Mouse (Mus musculus) monocyte, adult 2 months (primary cell): ENCODE results near the gene Fam161b.

Experiments used
- DNase-seq, 2 experiments: peaks; one replicate each; pipeline ENCODE4 v3.0.0; 2022; ENCODE audit warnings: low spot score in 2 of 2, low read depth in 1 of 2

Fam161b gene

DNA sequence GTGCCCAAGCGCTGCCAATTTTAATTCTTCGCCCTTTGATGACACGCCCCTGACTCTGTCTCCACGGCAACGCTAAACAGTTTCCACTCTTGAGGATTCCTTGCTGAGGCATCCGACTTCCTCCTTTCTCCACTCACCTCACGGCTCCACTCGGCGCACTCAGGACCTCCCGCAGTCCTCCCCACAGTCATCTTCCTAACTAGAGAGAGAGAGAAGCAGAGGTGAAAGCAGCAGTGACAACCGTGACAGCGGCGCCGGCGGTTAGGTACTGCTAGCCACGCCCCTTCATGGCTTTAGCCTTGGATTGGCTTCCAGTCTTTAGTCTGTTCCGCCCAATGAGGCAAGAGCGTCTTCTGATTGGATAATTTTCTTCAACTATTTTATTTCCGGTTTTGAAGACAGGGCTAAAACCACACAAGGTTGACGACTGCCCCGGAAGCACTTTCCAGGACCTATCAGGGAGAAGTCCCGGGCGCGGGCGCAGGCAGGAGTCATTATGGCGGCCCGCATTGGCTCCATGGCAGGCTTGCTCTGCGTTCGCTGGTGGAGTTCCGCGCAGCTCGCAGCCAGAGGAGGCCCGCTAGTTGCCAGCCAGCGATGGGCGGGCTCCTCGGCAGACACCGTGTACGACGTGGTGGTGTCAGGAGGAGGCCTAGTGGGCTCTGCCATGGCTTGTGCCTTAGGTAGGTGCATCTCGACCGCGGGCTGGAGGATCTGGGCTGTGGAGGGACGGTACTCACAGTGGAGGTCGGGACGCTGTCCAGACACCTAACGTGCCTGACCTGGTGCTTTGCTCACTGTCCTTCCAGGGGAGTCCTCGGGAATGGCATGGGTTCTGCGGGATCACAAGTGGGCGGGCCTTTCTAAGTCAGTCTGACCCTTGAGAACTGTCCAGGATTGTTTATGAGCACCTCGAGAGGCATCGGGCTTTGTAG is at the start of gene Fam161b, which contains the start of gene Coq6:
Fam161b (minus strand) TSS at position 279 of the 935 bp plus-strand sequence.
Coq6 (plus strand) TSS at position 103 of the 935 bp plus-strand sequence.
- DNase-seq, result peak; percentile 88 to 90

- DNase-seq, result peak; percentile 43 to 75
Measured at GRCm38 (mm10) chr12:84408819-84409507, 47.3 kb upstream of the Fam161b start, which contains the start of the genes Entpd5 and Bbof1. Gene Entpd5 (minus strand): TSS chr12:84409029. Gene Bbof1 (plus strand): TSS chr12:84409071.

- peak in 1 of 2 experiments; percentile 17 for DNase-seq
Measured at GRCm38 (mm10) chr12:84407874-84408818, 46.5 kb upstream of the Fam161b start.

GRCm38 (mm10) chr12:84407259-84407658 is 45.6 kb upstream of the Fam161b start:
- DNase-seq, result no peak

DNA sequence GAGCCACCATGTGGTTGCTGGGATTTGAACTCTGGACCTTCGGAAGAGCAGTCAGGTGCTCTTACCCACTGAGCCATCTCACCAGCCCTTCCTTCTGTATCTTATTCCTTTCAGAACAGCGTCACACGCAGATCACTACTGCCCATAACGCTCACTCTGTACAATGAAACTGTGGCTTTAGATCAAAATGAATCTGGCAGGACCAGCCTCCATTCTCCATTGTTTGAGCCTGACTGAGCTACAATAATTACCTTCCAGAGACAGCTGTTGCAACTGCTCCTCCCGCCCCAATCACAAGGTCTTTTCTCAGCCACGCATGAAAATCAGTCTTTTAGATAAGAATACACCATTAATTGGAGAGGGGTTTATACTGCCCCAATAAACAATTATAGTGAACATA is 42.9 kb upstream of the Fam161b start:
- DNase-seq, result no peak

- DNase-seq, result no peak
Measured at GRCm38 (mm10) chr12:84402923-84403322, 41.3 kb upstream of the Fam161b start.

DNA sequence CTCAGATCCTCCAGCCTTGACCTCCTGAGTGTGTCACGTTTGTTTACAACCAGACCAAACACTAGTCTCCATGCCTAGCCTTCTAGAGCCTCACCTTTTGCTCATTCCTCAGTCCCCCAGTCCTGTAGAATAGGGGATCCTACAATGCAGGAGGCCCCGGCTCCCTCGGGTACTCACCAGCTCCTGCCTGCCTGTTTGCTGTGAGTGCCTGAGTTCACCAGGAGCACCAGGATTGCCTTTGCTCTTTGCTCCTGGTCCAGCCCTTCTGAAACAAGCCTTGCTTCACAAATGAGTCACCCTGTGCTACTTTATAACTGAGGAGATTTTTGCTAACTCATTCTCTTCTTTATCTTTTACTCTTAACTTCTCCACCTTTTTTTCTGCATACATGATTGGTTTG is 39.0 kb upstream of the Fam161b start:
- no peak for DNase-seq

DNA sequence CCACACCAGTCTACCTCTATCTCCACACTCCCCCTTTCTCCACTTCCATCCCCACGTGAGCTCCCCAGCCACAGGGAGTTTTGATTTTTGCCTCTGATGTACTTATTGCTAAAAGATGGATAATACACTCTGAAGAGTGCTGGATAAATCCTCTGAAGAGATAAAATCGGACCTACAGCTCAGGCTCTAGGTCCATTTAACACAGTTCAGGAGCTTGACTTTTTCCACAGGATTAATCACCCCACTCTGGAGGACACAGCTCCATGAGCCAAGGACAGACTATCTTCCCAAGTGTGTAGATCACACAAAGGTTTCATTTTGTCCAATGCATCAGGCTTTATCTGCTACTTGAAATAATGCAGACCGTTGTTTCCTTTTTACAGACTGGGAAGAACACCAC is 38.4 kb upstream of the Fam161b start:
- no peak for DNase-seq

DNA sequence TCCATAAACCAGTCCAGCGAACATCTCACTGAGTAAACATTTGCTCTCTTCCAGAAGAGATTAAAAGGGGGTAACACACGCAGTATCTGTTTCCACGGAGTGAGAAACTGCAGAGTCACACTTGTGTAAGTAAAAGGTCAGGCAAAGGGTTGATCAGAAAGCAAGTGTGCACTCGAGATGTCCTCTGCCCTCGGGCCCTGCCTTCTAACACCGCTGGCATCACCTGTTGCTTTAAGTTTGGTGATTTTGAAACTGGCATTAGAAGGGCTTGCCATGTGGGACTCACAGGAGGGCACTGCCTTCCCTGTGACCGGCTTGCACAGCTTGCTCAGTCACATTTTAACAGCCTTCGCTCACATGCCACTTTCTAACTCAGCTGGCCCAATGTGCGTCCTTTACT is 38.0 kb upstream of the Fam161b start:
- no peak for DNase-seq

GRCm38 (mm10) chr12:84399135-84399534 is 37.5 kb upstream of the Fam161b start:
- no peak for DNase-seq

DNA sequence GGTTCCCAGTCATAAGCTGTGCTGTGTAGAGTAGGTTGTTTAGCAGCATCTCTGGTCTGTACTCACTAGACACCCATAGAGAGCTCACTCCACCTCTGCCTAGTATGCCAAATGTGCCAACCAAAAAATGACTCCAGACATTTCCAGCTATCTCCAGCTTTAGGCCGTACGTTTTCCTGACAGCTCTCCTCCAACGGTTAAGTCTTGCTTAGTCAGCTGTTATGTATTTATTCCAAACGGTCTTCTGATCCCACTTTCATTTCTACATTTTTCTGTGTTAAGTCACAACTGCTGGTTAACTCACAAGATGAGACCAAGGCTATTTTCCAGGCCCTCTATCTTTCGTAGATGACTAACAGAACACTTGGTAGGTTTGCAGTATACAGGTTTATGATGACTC is 37.0 kb upstream of the Fam161b start:
- DNase-seq, result no peak

DNA sequence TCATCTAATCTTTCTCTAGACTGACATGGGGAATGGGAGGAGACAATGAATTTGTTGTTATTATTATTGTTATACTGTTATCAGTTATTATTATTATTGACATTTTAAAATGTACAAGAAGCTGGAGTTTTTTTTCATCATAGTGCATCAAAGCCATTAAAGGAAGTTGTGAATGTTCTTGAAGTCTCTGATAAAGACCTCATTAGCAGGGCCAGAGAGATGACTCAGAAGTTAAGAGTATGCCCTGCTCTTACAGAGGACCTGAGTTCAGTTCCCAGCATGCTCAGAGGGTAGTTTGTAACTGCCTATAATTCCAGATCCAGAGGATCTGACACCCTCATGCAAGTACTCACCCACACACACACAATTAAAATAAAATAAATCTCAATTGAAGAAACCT is 36.1 kb upstream of the Fam161b start:
- no peak for DNase-seq

- no peak for DNase-seq
Measured at GRCm38 (mm10) chr12:84396947-84397679, 35.5 kb upstream of the Fam161b start.

GRCm38 (mm10) chr12:84393847-84394246 is 32.2 kb upstream of the Fam161b start:
- no peak for DNase-seq

DNA sequence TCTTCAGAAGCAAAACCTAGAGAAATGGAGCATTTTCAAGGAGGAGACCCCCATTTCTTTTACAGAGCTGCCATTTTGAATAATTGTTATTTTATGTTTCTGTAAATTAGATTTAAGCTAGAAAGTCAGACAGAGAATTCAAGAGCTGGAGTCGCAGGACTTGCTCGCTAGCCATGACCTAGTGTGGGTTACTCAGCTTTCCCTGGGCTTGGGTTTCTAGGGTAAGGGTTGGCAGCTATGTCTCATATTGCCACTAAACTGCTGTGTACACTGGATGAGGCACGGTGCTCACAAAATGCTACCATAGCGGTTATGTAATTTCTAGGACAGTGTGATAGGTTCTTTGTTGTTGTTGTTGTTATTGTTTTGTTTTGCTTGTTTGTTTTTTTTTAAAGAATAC is 31.0 kb upstream of the Fam161b start:
- DNase-seq, result no peak

DNA sequence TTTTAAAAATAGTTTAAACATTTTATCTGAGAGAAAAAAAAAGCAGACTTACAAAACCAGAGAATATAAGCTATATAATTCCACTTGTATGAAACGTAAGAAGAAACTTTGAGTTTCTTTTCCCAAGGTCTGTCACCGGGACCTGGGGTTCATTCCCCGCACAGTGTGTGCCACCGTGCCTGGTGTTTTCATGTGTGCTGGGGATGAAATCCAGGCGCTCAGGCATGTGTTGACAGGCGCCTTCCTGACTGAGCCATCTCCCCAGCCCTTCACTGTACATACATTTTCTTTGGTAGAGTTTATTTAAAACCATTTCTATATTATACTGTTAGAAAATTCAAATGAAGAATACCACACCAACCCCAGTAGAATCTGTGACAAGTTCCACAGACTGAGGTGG is 28.7 kb upstream of the Fam161b start:
- no peak for DNase-seq

GRCm38 (mm10) chr12:84388774-84389400 is 27.3 kb upstream of the Fam161b start:
- DNase-seq, result no peak

DNA sequence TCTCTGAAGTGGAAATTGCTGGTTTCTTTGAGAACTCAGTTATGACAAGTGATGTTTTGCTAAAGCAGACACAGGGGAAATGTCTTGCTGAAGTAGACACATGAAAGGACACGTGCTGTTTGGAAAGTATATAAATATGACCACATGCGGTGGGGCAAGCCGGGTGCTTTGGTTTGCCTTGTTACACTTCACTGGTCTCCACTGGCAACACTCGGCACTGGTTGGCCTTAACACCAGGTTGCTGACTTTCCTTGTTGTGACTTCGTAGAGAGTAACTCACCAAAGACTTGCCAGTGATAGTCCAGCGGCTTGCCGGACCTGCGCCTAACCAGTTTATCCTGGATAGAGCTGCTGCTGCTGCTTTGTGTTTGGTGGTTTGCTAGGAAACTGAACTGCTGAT is 26.5 kb upstream of the Fam161b start:
- no peak for DNase-seq

DNA sequence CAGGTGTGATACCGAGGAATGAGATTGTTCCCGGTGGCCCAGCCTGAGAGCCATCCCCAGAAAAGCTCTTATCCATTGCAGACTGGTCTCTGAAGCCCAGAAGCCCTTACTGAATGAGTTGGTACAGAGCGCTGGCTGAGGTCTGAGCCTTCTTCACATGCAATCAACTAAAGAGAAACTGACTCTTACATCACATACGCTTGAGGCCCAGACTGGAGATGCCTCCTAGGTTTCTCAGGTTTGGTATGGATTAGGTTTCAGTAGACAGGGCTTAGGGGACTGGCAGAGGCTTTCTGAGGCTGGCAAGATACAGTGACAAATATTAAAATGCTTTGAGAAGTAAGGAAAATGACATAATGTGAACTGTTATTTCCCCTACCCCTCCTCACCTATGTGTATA is 23.8 kb upstream of the Fam161b start:
- DNase-seq, result no peak

GRCm38 (mm10) chr12:84384644-84385081 is 23.0 kb upstream of the Fam161b start:
- no peak for DNase-seq
